Mouse (Mus musculus) mouse trophoblast stem cell (cell line): ENCODE measurements at regions not wholly inside any gene's neighbourhood (a gene's known extent, or its start where the extent isn't known, plus 50 kb on each side); places are given as distances from the start of the nearest gene placed in this dataset.

Experiments
- in situ Hi-C, 2 experiments: fragments of 300-500 bp; cut with MseI, MboI; formaldehyde crosslinking; loops; 2 replicates in 1 of 2; 3 replicates in 1 of 2; pipeline ENCODE4 v1.15.1; 2025

- in situ Hi-C loops: no loop called here
These were observed 212.6 kb upstream of the Igfbp7 start for GRCm38 (mm10) chr5:77620402-77620801.

- in situ Hi-C loops: no loop called here
These were observed 202.7 kb upstream of the Igfbp7 start for GRCm38 (mm10) chr5:77610496-77610895.

- in situ Hi-C loops: no loop called here
These were observed 186.9 kb upstream of the Igfbp7 start for GRCm38 (mm10) chr5:77594719-77595118.

GRCm38 (mm10) chr5:77589252-77589651, 181.4 kb upstream of the Igfbp7 start:
- in situ Hi-C loops: no loop called here

- in situ Hi-C loops: no loop called here
These were observed 173.9 kb upstream of the Igfbp7 start for GRCm38 (mm10) chr5:77581702-77582101.

- in situ Hi-C loops: no loop called here
These were observed 173.3 kb upstream of the Igfbp7 start for GRCm38 (mm10) chr5:77581106-77581638.

- in situ Hi-C loops: no loop called here
These were observed 172.2 kb upstream of the Igfbp7 start for GRCm38 (mm10) chr5:77579826-77580745.

GRCm38 (mm10) chr5:77576881-77577280, 169.0 kb upstream of the Igfbp7 start:
- in situ Hi-C loops: no loop called here

GRCm38 (mm10) chr5:77575780-77576179, 167.9 kb upstream of the Igfbp7 start:
- in situ Hi-C loops: no loop called here

GRCm38 (mm10) chr5:77570364-77570763, 162.5 kb upstream of the Igfbp7 start:
- in situ Hi-C loops: no loop called here

GRCm38 (mm10) chr5:77568121-77568520, 160.3 kb upstream of the Igfbp7 start:
- in situ Hi-C loops: no loop called here

- in situ Hi-C loops: no loop called here
These were observed 144.7 kb upstream of the Igfbp7 start for GRCm38 (mm10) chr5:77552580-77552979.

- in situ Hi-C loops: no loop called here
These were observed 144.2 kb upstream of the Igfbp7 start for GRCm38 (mm10) chr5:77552081-77552480.

- in situ Hi-C loops: no loop called here
These were observed 138.3 kb upstream of the Igfbp7 start for GRCm38 (mm10) chr5:77546001-77546620.

- in situ Hi-C loops: no loop called here
These were observed 124.6 kb upstream of the Igfbp7 start for GRCm38 (mm10) chr5:77532261-77533015.

GRCm38 (mm10) chr5:77530376-77530775, 122.5 kb upstream of the Igfbp7 start:
- in situ Hi-C loops: no loop called here

- in situ Hi-C loops: no loop called here
These were observed 109.4 kb upstream of the Igfbp7 start for GRCm38 (mm10) chr5:77517252-77517651.

GRCm38 (mm10) chr5:77515448-77515847, 107.6 kb upstream of the Igfbp7 start:
- in situ Hi-C loops: no loop called here

- in situ Hi-C loops: no loop called here
These were observed 94.8 kb upstream of the Igfbp7 start for GRCm38 (mm10) chr5:77502684-77503083.

- in situ Hi-C loops: no loop called here
These were observed 92.2 kb upstream of the Igfbp7 start for GRCm38 (mm10) chr5:77499949-77500460.

GRCm38 (mm10) chr5:77494601-77495000, 86.8 kb upstream of the Igfbp7 start:
- in situ Hi-C loops: no loop called here

- in situ Hi-C loops: no loop called here
These were observed 81.1 kb upstream of the Igfbp7 start for GRCm38 (mm10) chr5:77488969-77489368.
